Mouse (Mus musculus): ENCODE data around the gene Akap10. TPM values are rescaled to one million over a fixed set of nuclear protein-coding genes. Genes with fewer than 3 reads are reported as not detected.
A peak's percentile ranks its signal among the peaks of the same experiment; 100 is the strongest.

The Akap10 gene
- 21.1 and 22.7 TPM in 2 replicates for polyA plus RNA-seq (2016; fragmentation: Nextera tagmentation; extraction: Ambion mirVana)

- Histone ChIP-seq H3K27me3 (no peaks in the 10 kb centered on the region), H3K4me1 (replicated peaks) (peaks cover 13% of the 10 kb centered on the region), H3K4me3 (replicated peaks) (peak within 1 kb of the TSS; percentile 88), H3K9me3 (no peaks in the 10 kb centered on the region), H3K4me2 (peak within 1 kb of the TSS; percentile 67), H3K36me3 (no peaks in the 10 kb centered on the region), H3K9ac (replicated peaks) (peak within 1 kb of the TSS; percentile 86), H3K27ac (peak within 1 kb of the TSS; percentile 95)
- under 1% methylated on average over 43 of the region's 43 CpGs for WGBS
- peak; percentile 90 for ATAC-seq (ENCODE audit: insufficient number of reproducible peaks, insufficient read depth, low FRiP score, low TSS enrichment, low read depth)
These were observed at the start of gene Akap10 for GRCm38 (mm10) chr11:61930098-61930517. Gene Akap10 (minus strand): TSS chr11:61930252.

DNA sequence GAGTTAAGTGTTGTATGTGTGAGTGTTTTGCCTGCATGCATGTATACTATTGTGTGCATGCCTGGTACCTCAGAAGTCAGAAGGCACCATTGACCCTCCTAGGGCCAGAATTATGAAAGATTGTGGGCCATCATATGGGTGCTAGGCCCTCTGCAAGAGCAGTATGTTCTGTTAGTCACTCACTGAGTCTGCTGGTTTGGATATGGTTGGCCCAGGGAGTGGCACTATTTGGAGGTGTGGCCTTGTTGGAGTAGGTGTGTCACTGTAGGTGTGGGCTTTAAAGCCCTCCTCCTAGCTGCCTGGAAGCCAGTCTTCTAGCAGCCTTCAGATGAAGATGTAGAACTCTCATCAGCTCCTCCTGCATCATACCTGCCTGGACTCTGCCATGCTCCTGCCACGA, 45.7 kb upstream of the Akap10 start:
- no peak for ATAC-seq (ENCODE audit: insufficient number of reproducible peaks, insufficient read depth, low FRiP score, low TSS enrichment, low read depth)
- Histone ChIP-seq H3K9me3 (no peaks in the 10 kb centered on the region), H3K36me3 (no peaks in the 10 kb centered on the region), H3K27me3 (no peaks in the 10 kb centered on the region), H3K9ac (replicated peaks) (no peak overlapping the region), H3K4me3 (replicated peaks) (no peak overlapping the region), H3K4me1 (replicated peaks) (peaks cover 18% of the 10 kb centered on the region), H3K4me2 (no peak overlapping the region), H3K27ac (no peak overlapping the region)
- WGBS = 72% methylated on average over 1 of the region's 1 CpGs

DNA sequence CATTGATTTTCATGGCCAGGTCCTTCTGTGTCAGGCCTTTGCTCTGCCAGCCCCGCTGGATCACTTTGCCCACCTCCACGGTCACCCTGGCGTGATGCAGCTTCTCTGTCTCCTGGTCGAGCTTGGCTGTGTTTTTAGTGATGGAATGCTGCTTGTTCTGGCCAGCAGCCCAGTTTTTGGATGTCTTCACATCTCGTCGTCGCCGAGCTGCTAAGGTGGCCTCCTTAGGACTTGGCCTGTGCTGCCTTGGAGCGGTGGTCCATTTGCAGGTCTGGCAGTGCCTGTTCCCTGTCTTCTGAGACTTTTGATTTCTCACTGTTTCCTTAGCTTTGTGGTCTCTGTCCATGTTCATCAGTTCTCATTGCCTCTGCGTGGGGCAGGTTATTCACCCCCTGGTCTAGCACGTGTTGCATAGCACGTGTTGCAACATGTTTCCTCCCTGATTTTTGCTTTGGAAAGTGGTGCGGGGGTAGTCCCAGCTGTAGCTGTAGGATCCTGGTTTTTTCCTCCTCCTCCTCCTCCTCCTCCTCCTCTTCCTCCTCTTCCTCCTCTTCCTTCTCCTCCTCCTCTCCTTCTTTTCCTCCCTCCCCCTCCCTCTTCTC, 44.2 kb upstream of the Akap10 start:
- Histone ChIP-seq H3K4me2 (no peak overlapping the region), H3K4me3 (replicated peaks) (no peak overlapping the region), H3K9me3 (no peaks in the 10 kb centered on the region), H3K9ac (replicated peaks) (no peak overlapping the region), H3K27me3 (no peaks in the 10 kb centered on the region), H3K4me1 (replicated peaks) (peaks cover 18% of the 10 kb centered on the region), H3K36me3 (no peaks in the 10 kb centered on the region), H3K27ac (no peak overlapping the region)
- 74% methylated on average over 13 of the region's 13 CpGs for WGBS
- no peak for ATAC-seq (ENCODE audit: insufficient number of reproducible peaks, insufficient read depth, low FRiP score, low TSS enrichment, low read depth)

GRCm38 (mm10) chr11:61971441-61972221, 41.6 kb upstream of the Akap10 start:
- WGBS = 22% methylated on average over 7 of the region's 7 CpGs

DNA sequence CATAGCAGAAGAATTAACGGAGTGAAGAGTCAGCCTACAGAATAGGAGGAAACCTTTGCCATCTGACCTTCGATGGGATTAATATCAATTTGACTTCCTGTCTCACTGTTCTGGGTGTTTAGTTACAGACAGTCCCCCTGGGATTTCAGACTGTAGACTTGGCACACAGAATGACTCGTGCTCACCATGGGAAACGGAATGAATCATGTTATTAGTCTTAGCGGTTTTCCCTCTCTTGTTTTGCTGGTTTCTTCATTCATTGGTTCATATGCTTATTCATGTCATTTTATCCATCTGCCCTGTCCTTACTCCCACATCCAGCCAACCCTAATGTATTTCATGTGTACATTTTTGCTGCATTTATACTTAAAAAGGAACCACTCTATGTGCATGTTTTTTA, 40.8 kb upstream of the Akap10 start:
- WGBS = 69% methylated on average over 5 of the region's 5 CpGs
- no peaks in the 10 kb centered on the region for H3K27me3 ChIP-seq
- H3K27ac ChIP-seq = no peak overlapping the region
- no peak overlapping the region for H3K4me2 ChIP-seq
- no peaks in the 10 kb centered on the region for H3K36me3 ChIP-seq
- no peak overlapping the region for H3K9ac ChIP-seq (replicated peaks)
- no peaks in the 10 kb centered on the region for H3K9me3 ChIP-seq
- H3K4me1 ChIP-seq (replicated peaks) = peaks cover 18% of the 10 kb centered on the region; the same call in 1 of the 2 replicates
- ATAC-seq (ENCODE audit: insufficient number of reproducible peaks, insufficient read depth, low FRiP score, low TSS enrichment, low read depth) = no peak
- H3K4me3 ChIP-seq (replicated peaks) = no peak overlapping the region

More at GRCm38 (mm10) chr11:61971441-61972221, 41.6 kb upstream of the Akap10 start:
- no peaks in the 10 kb centered on the region for H3K27me3 ChIP-seq
- ATAC-seq (ENCODE audit: insufficient number of reproducible peaks, insufficient read depth, low FRiP score, low TSS enrichment, low read depth) = 0 out of 2 replicates have a peak, but pooled peaks have one; percentile 26
- no peak overlapping the region for H3K4me3 ChIP-seq (replicated peaks)
- no peaks in the 10 kb centered on the region for H3K9me3 ChIP-seq
- H3K4me1 ChIP-seq (replicated peaks) = peaks cover 18% of the 10 kb centered on the region; the same call in 1 of the 2 replicates
- no peak overlapping the region for H3K9ac ChIP-seq (replicated peaks)
- H3K36me3 ChIP-seq = no peaks in the 10 kb centered on the region
- no peak overlapping the region for H3K27ac ChIP-seq
- no peak overlapping the region for H3K4me2 ChIP-seq

GRCm38 (mm10) chr11:61968875-61969274, 38.8 kb upstream of the Akap10 start:
- Histone ChIP-seq H3K9ac (replicated peaks) (no peak overlapping the region), H3K27me3 (no peaks in the 10 kb centered on the region), H3K4me1 (replicated peaks) (peaks cover 13% of the 10 kb centered on the region; the same call in 1 of the 2 replicates), H3K27ac (no peak overlapping the region), H3K36me3 (no peaks in the 10 kb centered on the region), H3K9me3 (no peaks in the 10 kb centered on the region), H3K4me3 (replicated peaks) (no peak overlapping the region), H3K4me2 (no peak overlapping the region)
- 99% methylated on average over 2 of the region's 2 CpGs for WGBS
- ATAC-seq (ENCODE audit: insufficient number of reproducible peaks, insufficient read depth, low FRiP score, low TSS enrichment, low read depth) = no peak

DNA sequence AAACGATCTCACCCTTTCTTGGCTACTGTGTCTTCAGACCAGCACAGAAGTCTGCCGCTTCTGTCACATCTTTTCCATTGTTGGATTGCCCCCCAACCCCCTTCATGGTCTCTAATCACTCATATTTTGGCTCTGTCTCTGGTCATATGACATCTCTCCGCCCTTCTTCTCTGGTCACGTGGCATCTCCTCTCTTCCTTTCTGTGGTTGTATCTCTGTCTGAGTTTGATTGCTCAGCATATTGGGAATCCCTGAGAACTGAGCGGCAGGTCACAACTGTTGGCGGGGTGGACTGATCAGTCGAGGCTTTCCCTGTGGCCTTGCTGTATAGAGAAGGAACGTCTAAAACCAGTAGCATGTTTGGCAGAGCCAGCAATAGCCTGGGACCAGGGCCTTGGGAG, 37.0 kb upstream of the Akap10 start:
- H3K4me2 ChIP-seq = no peak overlapping the region
- no peak overlapping the region for H3K4me3 ChIP-seq (replicated peaks)
- no peaks in the 10 kb centered on the region for H3K27me3 ChIP-seq
- peaks cover 12% of the 10 kb centered on the region; the same call in 1 of the 2 replicates for H3K4me1 ChIP-seq (replicated peaks)
- H3K9ac ChIP-seq (replicated peaks) = no peak overlapping the region
- 88% methylated on average over 8 of the region's 8 CpGs for WGBS
- no peaks in the 10 kb centered on the region for H3K9me3 ChIP-seq
- H3K27ac ChIP-seq = no peak overlapping the region
- no peak for ATAC-seq (ENCODE audit: insufficient number of reproducible peaks, insufficient read depth, low FRiP score, low TSS enrichment, low read depth)
- no peaks in the 10 kb centered on the region for H3K36me3 ChIP-seq

- Histone ChIP-seq H3K9ac (replicated peaks) (no peak overlapping the region), H3K27me3 (peaks cover under 1% of the 10 kb centered on the region; the same call in 1 of the 2 replicates), H3K4me2 (no peak overlapping the region), H3K27ac (no peak overlapping the region), H3K4me3 (replicated peaks) (no peak overlapping the region), H3K36me3 (no peaks in the 10 kb centered on the region), H3K9me3 (no peaks in the 10 kb centered on the region), H3K4me1 (replicated peaks) (no peaks in the 10 kb centered on the region)
- ATAC-seq (ENCODE audit: insufficient number of reproducible peaks, insufficient read depth, low FRiP score, low TSS enrichment, low read depth) = no peak
- 88% methylated on average over 5 of the region's 5 CpGs for WGBS
These were observed 34.6 kb upstream of the Akap10 start for GRCm38 (mm10) chr11:61964611-61965010.

GRCm38 (mm10) chr11:61963193-61963592, 33.1 kb upstream of the Akap10 start:
- H3K27ac ChIP-seq = no peak overlapping the region
- 82% methylated on average over 3 of the region's 3 CpGs for WGBS
- peaks cover 11% of the 10 kb centered on the region for H3K27me3 ChIP-seq
- no peaks in the 10 kb centered on the region for H3K9me3 ChIP-seq
- no peaks in the 10 kb centered on the region for H3K4me1 ChIP-seq (replicated peaks)
- no peak overlapping the region for H3K4me2 ChIP-seq
- no peak overlapping the region for H3K9ac ChIP-seq (replicated peaks)
- no peak for ATAC-seq (ENCODE audit: insufficient number of reproducible peaks, insufficient read depth, low FRiP score, low TSS enrichment, low read depth)
- no peaks in the 10 kb centered on the region for H3K36me3 ChIP-seq
- no peak overlapping the region for H3K4me3 ChIP-seq (replicated peaks)

DNA sequence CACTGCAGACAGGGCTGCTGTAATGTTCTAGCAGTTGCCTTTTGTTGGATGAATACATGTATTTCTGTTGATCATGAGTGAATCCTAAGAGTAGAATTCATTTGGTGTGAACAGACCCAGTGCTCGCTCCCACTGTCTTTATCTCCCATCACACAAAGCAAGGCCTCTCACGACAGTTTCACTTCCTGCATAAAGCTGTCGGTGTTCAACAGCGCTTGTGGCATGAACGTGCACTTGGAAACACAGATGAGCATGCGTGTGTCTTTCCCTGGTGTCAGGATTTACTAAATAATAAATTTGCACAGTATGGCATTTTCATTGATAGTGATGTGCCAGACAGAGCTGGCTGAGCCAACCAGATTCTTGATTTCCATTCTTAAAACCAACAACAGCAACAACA, 32.6 kb upstream of the Akap10 start:
- Histone ChIP-seq H3K4me3 (replicated peaks) (no peak overlapping the region), H3K4me1 (replicated peaks) (no peaks in the 10 kb centered on the region), H3K27me3 (peaks cover 16% of the 10 kb centered on the region), H3K9ac (replicated peaks) (no peak overlapping the region), H3K27ac (no peak overlapping the region), H3K9me3 (no peaks in the 10 kb centered on the region), H3K36me3 (no peaks in the 10 kb centered on the region), H3K4me2 (no peak overlapping the region)
- WGBS = 82% methylated on average over 6 of the region's 6 CpGs
- ATAC-seq (ENCODE audit: insufficient number of reproducible peaks, insufficient read depth, low FRiP score, low TSS enrichment, low read depth) = no peak

DNA sequence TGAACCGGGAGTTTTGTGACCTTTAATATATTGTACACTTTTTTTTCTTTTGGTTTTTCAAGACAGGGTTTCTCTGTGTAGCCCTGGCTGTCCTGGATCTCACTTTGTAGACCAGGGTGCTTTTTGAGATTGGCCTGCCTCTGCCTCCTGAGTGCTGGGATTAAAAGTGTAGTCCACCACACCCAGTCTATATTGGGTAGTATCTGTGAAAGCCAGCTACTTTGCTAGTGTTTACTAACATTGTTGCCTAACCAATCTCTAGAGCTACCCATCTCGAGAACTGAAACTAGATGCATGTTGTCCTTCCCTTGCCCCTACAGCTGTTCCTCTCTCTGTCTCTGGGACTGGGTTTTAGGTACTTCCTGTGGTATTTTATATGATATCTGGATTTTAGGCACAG, 30.0 kb upstream of the Akap10 start:
- 81% methylated on average over 2 of the region's 2 CpGs for WGBS

More for the DNA sequence above, 30.0 kb upstream of the Akap10 start:
- Histone ChIP-seq H3K27me3 (peaks cover 27% of the 10 kb centered on the region), H3K27ac (no peak overlapping the region), H3K4me1 (replicated peaks) (0 out of 2 replicates have a peak, but pooled peaks cover 4% of the 10 kb centered on the region), H3K36me3 (no peaks in the 10 kb centered on the region), H3K4me3 (replicated peaks) (no peak overlapping the region), H3K9ac (replicated peaks) (no peak overlapping the region), H3K9me3 (no peaks in the 10 kb centered on the region), H3K4me2 (no peak overlapping the region)
- no peak for ATAC-seq (ENCODE audit: insufficient number of reproducible peaks, insufficient read depth, low FRiP score, low TSS enrichment, low read depth)
